Mouse (Mus musculus) cortical plate, adult 2 months (tissue): Measurements from ENCODE around the gene Rundc3b.

Source experiments
- CTCF ChIP-seq: fragments of 200-500 bp; IDR thresholded peaks from 2 replicates; pipeline ENCODE4 v1.5.1; 2011; ENCODE audit warnings: mild to moderate bottlenecking, control low read depth, low read length; ENCODE audit not compliant: insufficient read depth; ENCODE audit errors: extremely low read depth
- POLR2A ChIP-seq: fragments of 200-500 bp; IDR thresholded peaks from 2 replicates; pipeline ENCODE4 v1.6.1; 2011; ENCODE audit warnings: mild to moderate bottlenecking, low read length, control low read depth; ENCODE audit not compliant: insufficient read depth; ENCODE audit errors: extremely low read depth

GRCm38 (mm10) chr5:8667758-8668474, 45.2 kb upstream of the Rundc3b start:
- no peak for TF ChIP-seq POLR2A
- no peak for TF ChIP-seq CTCF
